Mouse (Mus musculus): Measurements from ENCODE around the gene 3110009E18Rik. TPM values are rescaled to one million over a fixed set of nuclear protein-coding genes. Genes with fewer than 3 reads are reported as not detected.
A peak's percentile ranks its signal among the peaks of the same experiment; 100 is the strongest.

3110009E18Rik gene
- polyA plus RNA-seq, 1 experiment from 2014 or later: 18.1 TPM

DNA sequence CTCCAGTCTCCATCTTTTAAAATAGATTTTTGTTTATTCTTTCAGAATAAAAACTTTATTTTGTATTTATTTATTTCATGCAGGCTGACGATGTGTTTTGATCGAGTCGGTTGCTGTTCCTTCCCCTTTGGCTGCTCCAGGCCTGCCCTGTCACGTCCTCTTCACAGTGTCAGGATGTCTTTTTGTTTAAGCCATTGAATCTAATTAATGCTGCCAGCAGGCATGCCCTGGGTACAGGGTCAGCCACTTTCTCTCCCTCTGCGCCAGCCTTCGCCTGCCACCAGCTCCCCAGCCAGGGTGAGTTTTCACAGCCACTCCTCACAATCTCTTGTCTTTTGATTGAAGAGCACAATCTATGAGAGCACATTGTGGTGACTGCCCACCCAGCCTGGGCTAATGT, 99.9 kb downstream of the 3110009E18Rik start:
- ATAC-seq (ENCODE audit: low read depth): peak; percentile 64
- no peaks in the 10 kb centered on the region for H3K27me3 ChIP-seq (ENCODE audit: control insufficient read depth, insufficient read depth, low read depth, low read length)
- no peak overlapping the region for H3K27ac ChIP-seq (ENCODE audit: low read length)
- WGBS: 39% methylated on average over 6 of the region's 6 CpGs
- H3K4me3 ChIP-seq (ENCODE audit: low read length): no peak overlapping the region
- H3K4me1 ChIP-seq (replicated peaks; ENCODE audit: control insufficient read depth, insufficient read depth, low read length): no peaks in the 10 kb centered on the region; the same call in 1 of the 2 replicates
- no peak overlapping the region for H3K4me2 ChIP-seq (ENCODE audit: low read depth, low read length)
- no peak overlapping the region for H3K9ac ChIP-seq (ENCODE audit: low read length)
- no peaks in the 10 kb centered on the region for H3K9me3 ChIP-seq (ENCODE audit: control insufficient read depth, low read length)
- no peaks in the 10 kb centered on the region for H3K36me3 ChIP-seq (ENCODE audit: control insufficient read depth, insufficient read depth, low read length)

- no peak overlapping the region for H3K9ac ChIP-seq (ENCODE audit: low read length)
- WGBS: 17% methylated on average over 2 of the region's 2 CpGs
- no peak overlapping the region for H3K4me3 ChIP-seq (ENCODE audit: low read length)
- H3K9me3 ChIP-seq (ENCODE audit: control insufficient read depth, low read length): no peaks in the 10 kb centered on the region
- no peaks in the 10 kb centered on the region for H3K36me3 ChIP-seq (ENCODE audit: control insufficient read depth, insufficient read depth, low read length)
- H3K4me2 ChIP-seq (ENCODE audit: low read depth, low read length): no peak overlapping the region
- no peaks in the 10 kb centered on the region for H3K27me3 ChIP-seq (ENCODE audit: control insufficient read depth, insufficient read depth, low read depth, low read length)
- no peak overlapping the region for H3K27ac ChIP-seq (ENCODE audit: low read length)
- no peaks in the 10 kb centered on the region; the same call in 1 of the 2 replicates for H3K4me1 ChIP-seq (replicated peaks; ENCODE audit: control insufficient read depth, insufficient read depth, low read length)
- peak; percentile 77 for ATAC-seq (ENCODE audit: low read depth)
Measured at GRCm38 (mm10) chr1:120221285-120221684, 100.3 kb downstream of the 3110009E18Rik start.

GRCm38 (mm10) chr1:120223613-120224012, 102.6 kb downstream of the 3110009E18Rik start:
- H3K4me1 ChIP-seq (replicated peaks; ENCODE audit: control insufficient read depth, insufficient read depth, low read length): no peaks in the 10 kb centered on the region; the same call in 1 of the 2 replicates
- H3K9ac ChIP-seq (ENCODE audit: low read length): no peak overlapping the region
- no peak overlapping the region for H3K4me3 ChIP-seq (ENCODE audit: low read length)
- WGBS: 51% methylated on average over 4 of the region's 4 CpGs
- no peaks in the 10 kb centered on the region for H3K9me3 ChIP-seq (ENCODE audit: control insufficient read depth, low read length)
- H3K36me3 ChIP-seq (ENCODE audit: control insufficient read depth, insufficient read depth, low read length): no peaks in the 10 kb centered on the region
- ATAC-seq (ENCODE audit: low read depth): no peak; the same call in 1 of the 2 replicates
- no peak overlapping the region for H3K4me2 ChIP-seq (ENCODE audit: low read depth, low read length)
- no peak overlapping the region for H3K27ac ChIP-seq (ENCODE audit: low read length)
- no peaks in the 10 kb centered on the region for H3K27me3 ChIP-seq (ENCODE audit: control insufficient read depth, insufficient read depth, low read depth, low read length)

DNA sequence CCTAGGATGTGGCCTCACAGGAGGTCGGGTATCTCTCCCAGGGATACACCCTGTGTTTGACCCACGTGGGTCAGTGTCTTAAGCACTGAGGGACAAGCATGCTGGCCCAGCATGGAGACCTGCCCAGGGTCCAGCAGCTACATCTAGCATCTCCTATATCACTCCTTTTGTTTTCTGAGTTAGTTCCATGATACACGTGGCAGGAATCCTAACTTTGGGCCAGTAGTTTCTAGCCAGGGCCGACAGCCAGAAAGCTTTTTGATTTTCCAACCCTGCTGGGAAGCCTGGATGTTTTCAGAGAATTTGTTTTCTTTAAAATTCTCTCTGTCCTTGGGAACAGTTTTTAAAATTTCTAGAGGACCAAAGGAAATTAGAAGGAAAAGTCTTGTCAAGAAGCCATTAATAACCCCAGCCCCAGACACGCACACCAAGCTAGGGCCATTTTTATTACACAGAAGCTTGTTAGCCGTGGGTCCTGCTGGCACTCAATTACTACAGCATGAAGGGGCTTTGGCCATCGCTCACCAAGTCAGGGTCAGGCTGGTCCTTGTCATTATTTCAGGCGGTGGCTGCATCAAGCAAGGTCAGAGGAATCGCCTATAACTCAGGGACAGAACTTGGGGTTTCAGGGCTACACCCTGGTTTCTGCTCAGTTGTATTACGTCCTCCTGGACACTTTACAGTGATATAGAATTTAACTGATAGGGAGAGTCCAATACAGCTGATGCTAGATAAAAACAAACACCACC, 108.9 kb downstream of the 3110009E18Rik start:
- Histone ChIP-seq H3K27me3 (ENCODE audit: control insufficient read depth, insufficient read depth, low read depth, low read length) (no peaks in the 10 kb centered on the region), H3K4me1 (replicated peaks; ENCODE audit: control insufficient read depth, insufficient read depth, low read length) (no peaks in the 10 kb centered on the region), H3K9me3 (ENCODE audit: control insufficient read depth, low read length) (no peaks in the 10 kb centered on the region), H3K9ac (ENCODE audit: low read length) (no peak overlapping the region), H3K4me2 (ENCODE audit: low read depth, low read length) (no peak overlapping the region), H3K27ac (ENCODE audit: low read length) (no peak overlapping the region), H3K36me3 (ENCODE audit: control insufficient read depth, insufficient read depth, low read length) (no peaks in the 10 kb centered on the region), H3K4me3 (ENCODE audit: low read length) (no peak overlapping the region)
- ATAC-seq (ENCODE audit: low read depth): no peak
- WGBS: 73% methylated on average over 10 of the region's 10 CpGs

- no peak overlapping the region for H3K4me2 ChIP-seq (ENCODE audit: low read depth, low read length)
- 22% methylated on average over 6 of the region's 6 CpGs for WGBS
- no peak overlapping the region for H3K4me3 ChIP-seq (ENCODE audit: low read length)
- H3K4me1 ChIP-seq (replicated peaks; ENCODE audit: control insufficient read depth, insufficient read depth, low read length): no peaks in the 10 kb centered on the region
- H3K27me3 ChIP-seq (ENCODE audit: control insufficient read depth, insufficient read depth, low read depth, low read length): no peaks in the 10 kb centered on the region
- H3K36me3 ChIP-seq (ENCODE audit: control insufficient read depth, insufficient read depth, low read length): no peaks in the 10 kb centered on the region
- H3K27ac ChIP-seq (ENCODE audit: low read length): no peak overlapping the region
- no peaks in the 10 kb centered on the region for H3K9me3 ChIP-seq (ENCODE audit: control insufficient read depth, low read length)
- ATAC-seq (ENCODE audit: low read depth): 0 out of 2 replicates have a peak, but pooled peaks have one; percentile 17
- no peak overlapping the region for H3K9ac ChIP-seq (ENCODE audit: low read length)
Measured at GRCm38 (mm10) chr1:120231334-120231733, 110.3 kb downstream of the 3110009E18Rik start.

DNA sequence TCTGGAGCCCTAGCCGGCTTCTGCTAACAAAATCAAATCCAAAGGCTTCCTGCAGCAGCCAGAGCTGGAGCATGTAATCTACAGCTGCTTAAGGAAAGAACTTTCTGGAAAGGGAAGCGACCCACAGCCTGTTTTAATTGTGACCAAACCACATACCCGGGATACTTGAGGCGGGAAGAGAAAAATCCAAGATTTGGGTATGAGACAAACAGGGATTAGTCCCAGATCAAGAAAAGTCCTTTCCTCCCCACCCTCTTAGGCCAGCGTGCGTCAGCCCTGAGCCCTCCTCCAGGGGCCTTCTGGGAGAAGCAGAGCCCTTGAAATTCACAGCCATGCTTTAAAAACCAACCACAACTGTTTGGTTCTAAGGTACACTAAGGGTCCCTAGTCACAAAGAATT, 111.2 kb downstream of the 3110009E18Rik start:
- Histone ChIP-seq H3K27ac (ENCODE audit: low read length) (no peak overlapping the region), H3K4me1 (replicated peaks; ENCODE audit: control insufficient read depth, insufficient read depth, low read length) (no peaks in the 10 kb centered on the region), H3K9ac (ENCODE audit: low read length) (no peak overlapping the region), H3K36me3 (ENCODE audit: control insufficient read depth, insufficient read depth, low read length) (no peaks in the 10 kb centered on the region), H3K9me3 (ENCODE audit: control insufficient read depth, low read length) (no peaks in the 10 kb centered on the region), H3K27me3 (ENCODE audit: control insufficient read depth, insufficient read depth, low read depth, low read length) (no peaks in the 10 kb centered on the region), H3K4me2 (ENCODE audit: low read depth, low read length) (no peak overlapping the region), H3K4me3 (ENCODE audit: low read length) (no peak overlapping the region)
- WGBS: 66% methylated on average over 6 of the region's 6 CpGs
- no peak for ATAC-seq (ENCODE audit: low read depth)

GRCm38 (mm10) chr1:120235631-120236215, 114.7 kb downstream of the 3110009E18Rik start:
- H3K36me3 ChIP-seq (ENCODE audit: control insufficient read depth, insufficient read depth, low read length): no peaks in the 10 kb centered on the region
- no peak overlapping the region for H3K4me3 ChIP-seq (ENCODE audit: low read length)
- no peak overlapping the region for H3K4me2 ChIP-seq (ENCODE audit: low read depth, low read length)
- no peak overlapping the region for H3K27ac ChIP-seq (ENCODE audit: low read length)
- no peaks in the 10 kb centered on the region for H3K27me3 ChIP-seq (ENCODE audit: control insufficient read depth, insufficient read depth, low read depth, low read length)
- 89% methylated on average over 6 of the region's 6 CpGs for WGBS
- no peaks in the 10 kb centered on the region for H3K9me3 ChIP-seq (ENCODE audit: control insufficient read depth, low read length)
- H3K9ac ChIP-seq (ENCODE audit: low read length): no peak overlapping the region
- no peak for ATAC-seq (ENCODE audit: low read depth)
- H3K4me1 ChIP-seq (replicated peaks; ENCODE audit: control insufficient read depth, insufficient read depth, low read length): no peaks in the 10 kb centered on the region

- H3K27me3 ChIP-seq (ENCODE audit: control insufficient read depth, insufficient read depth, low read depth, low read length): no peaks in the 10 kb centered on the region
- no peak overlapping the region for H3K9ac ChIP-seq (ENCODE audit: low read length)
- 74% methylated on average over 14 of the region's 14 CpGs for WGBS
- H3K36me3 ChIP-seq (ENCODE audit: control insufficient read depth, insufficient read depth, low read length): no peaks in the 10 kb centered on the region
- H3K4me2 ChIP-seq (ENCODE audit: low read depth, low read length): no peak overlapping the region
- H3K4me3 ChIP-seq (ENCODE audit: low read length): no peak overlapping the region
- no peak overlapping the region for H3K27ac ChIP-seq (ENCODE audit: low read length)
- no peak for ATAC-seq (ENCODE audit: low read depth)
- no peaks in the 10 kb centered on the region for H3K4me1 ChIP-seq (replicated peaks; ENCODE audit: control insufficient read depth, insufficient read depth, low read length)
- H3K9me3 ChIP-seq (ENCODE audit: control insufficient read depth, low read length): no peaks in the 10 kb centered on the region
Measured at GRCm38 (mm10) chr1:120236424-120236823, 115.4 kb downstream of the 3110009E18Rik start.

GRCm38 (mm10) chr1:120237068-120237467, 116.1 kb downstream of the 3110009E18Rik start:
- ATAC-seq (ENCODE audit: low read depth): no peak
- H3K9ac ChIP-seq (ENCODE audit: low read length): no peak overlapping the region

More at GRCm38 (mm10) chr1:120237068-120237467, 116.1 kb downstream of the 3110009E18Rik start:
- no peak overlapping the region for H3K27ac ChIP-seq (ENCODE audit: low read length)
- no peaks in the 10 kb centered on the region for H3K4me1 ChIP-seq (replicated peaks; ENCODE audit: control insufficient read depth, insufficient read depth, low read length)
- H3K4me2 ChIP-seq (ENCODE audit: low read depth, low read length): no peak overlapping the region
- H3K9me3 ChIP-seq (ENCODE audit: control insufficient read depth, low read length): no peaks in the 10 kb centered on the region
- no peak overlapping the region for H3K4me3 ChIP-seq (ENCODE audit: low read length)
- no peaks in the 10 kb centered on the region for H3K27me3 ChIP-seq (ENCODE audit: control insufficient read depth, insufficient read depth, low read depth, low read length)
- WGBS: 65% methylated on average over 1 of the region's 1 CpGs
- H3K36me3 ChIP-seq (ENCODE audit: control insufficient read depth, insufficient read depth, low read length): no peaks in the 10 kb centered on the region

All from lung, embryonic 16.5 days (tissue).